Mouse (Mus musculus): ENCODE measurements around the gene Chn1.

Chn1 gene

GRCm38 (mm10) chr2:73636387-73636786 lies 138.8 kb downstream of the Chn1 start:
- no peak for DNase-seq (ENCODE audit: low read depth, low spot score)

- no peak for DNase-seq (ENCODE audit: low read depth, low spot score)
These were observed 143.3 kb downstream of the Chn1 start for GRCm38 (mm10) chr2:73631816-73632215.

GRCm38 (mm10) chr2:73618486-73619052 lies 156.6 kb downstream of the Chn1 start:
- no peak for DNase-seq (ENCODE audit: low read depth, low spot score)

- DNase-seq (ENCODE audit: low read depth, low spot score), result no peak
These were observed 158.6 kb downstream of the Chn1 start for GRCm38 (mm10) chr2:73616434-73617057.

- peak; percentile 56 for DNase-seq (ENCODE audit: low read depth, low spot score)
These were observed 159.7 kb downstream of the Chn1 start for GRCm38 (mm10) chr2:73615456-73615855.

- no peak for DNase-seq (ENCODE audit: low read depth, low spot score)
These were observed 160.8 kb downstream of the Chn1 start for GRCm38 (mm10) chr2:73614303-73614702.

GRCm38 (mm10) chr2:73612941-73613340 lies 162.2 kb downstream of the Chn1 start:
- DNase-seq (ENCODE audit: low read depth, low spot score), result no peak

GRCm38 (mm10) chr2:73612367-73612914 lies 162.7 kb downstream of the Chn1 start:
- DNase-seq (ENCODE audit: low read depth, low spot score), result no peak

- DNase-seq (ENCODE audit: low read depth, low spot score), result no peak
These were observed 163.3 kb downstream of the Chn1 start for GRCm38 (mm10) chr2:73611798-73612197.

GRCm38 (mm10) chr2:73609724-73610210 lies 165.4 kb downstream of the Chn1 start:
- no peak for DNase-seq (ENCODE audit: low read depth, low spot score)

- DNase-seq (ENCODE audit: low read depth, low spot score), result no peak
These were observed 166.0 kb downstream of the Chn1 start for GRCm38 (mm10) chr2:73609067-73609723.

GRCm38 (mm10) chr2:73608391-73608790 lies 166.8 kb downstream of the Chn1 start:
- no peak for DNase-seq (ENCODE audit: low read depth, low spot score)

- no peak for DNase-seq (ENCODE audit: low read depth, low spot score)
These were observed 167.5 kb downstream of the Chn1 start for GRCm38 (mm10) chr2:73607609-73608008.

- no peak for DNase-seq (ENCODE audit: low read depth, low spot score)
These were observed 168.0 kb downstream of the Chn1 start for GRCm38 (mm10) chr2:73607146-73607545.

GRCm38 (mm10) chr2:73606616-73607015 lies 168.5 kb downstream of the Chn1 start:
- no peak for DNase-seq (ENCODE audit: low read depth, low spot score)

- DNase-seq (ENCODE audit: low read depth, low spot score), result no peak
These were observed 170.1 kb downstream of the Chn1 start for GRCm38 (mm10) chr2:73605077-73605476.

GRCm38 (mm10) chr2:73604579-73604978 lies 170.6 kb downstream of the Chn1 start:
- DNase-seq (ENCODE audit: low read depth, low spot score), result no peak

- no peak for DNase-seq (ENCODE audit: low read depth, low spot score)
These were observed 174.5 kb downstream of the Chn1 start for GRCm38 (mm10) chr2:73600650-73601049.

GRCm38 (mm10) chr2:73597772-73598171 lies 177.4 kb downstream of the Chn1 start:
- no peak for DNase-seq (ENCODE audit: low read depth, low spot score)

- DNase-seq (ENCODE audit: low read depth, low spot score), result no peak
These were observed 178.4 kb downstream of the Chn1 start for GRCm38 (mm10) chr2:73596786-73597185.

- DNase-seq (ENCODE audit: low read depth, low spot score), result no peak
These were observed 178.8 kb downstream of the Chn1 start for GRCm38 (mm10) chr2:73596326-73596725.

GRCm38 (mm10) chr2:73593101-73593439 lies 182.1 kb downstream of the Chn1 start:
- DNase-seq (ENCODE audit: low read depth, low spot score), result no peak
